Mouse (Mus musculus) hindbrain, postnatal 0 days (tissue): ENCODE results near the gene Arhgef39. TPM values are rescaled to one million over a fixed set of nuclear protein-coding genes. Genes with fewer than 3 reads are reported as not detected.
A peak's percentile ranks its signal among the peaks of the same experiment; 100 is the strongest.

ENCODE experiments used
- ATAC-seq: fragments of 200-750 bp; cut with Nextera tagmentation; 2 replicates; pipeline ENCODE4 v1.8.0; 2017; ENCODE audit warnings: mild to moderate bottlenecking, moderate TSS enrichment, moderate library complexity
- DNase-seq: peaks from one replicate; pipeline ENCODE4 v3.0.0-alpha.2; 2015; ENCODE audit warnings: low spot score
- H3K27ac ChIP-seq: fragments of 300-500 bp; sonication (generic); 2 replicates; pipeline ENCODE4 v1.5.1; 2014; ENCODE audit warnings: mild to moderate bottlenecking
- H3K27me3 ChIP-seq: fragments of 300-500 bp; sonication (generic); 2 replicates; pipeline ENCODE4 v1.6.1; 2014; ENCODE audit warnings: low read length, mixed read lengths; ENCODE audit not compliant: insufficient read depth
- H3K36me3 ChIP-seq: fragments of 300-500 bp; sonication (generic); 2 replicates; pipeline ENCODE4 v1.6.1; 2014; ENCODE audit warnings: low read length, mixed read lengths; ENCODE audit not compliant: insufficient read depth
- H3K4me1 ChIP-seq: fragments of 300-500 bp; sonication (generic); 2 replicates; pipeline ENCODE4 v1.6.1; 2014; ENCODE audit warnings: antibody characterized with exemption, low read length, mixed read lengths; ENCODE audit not compliant: insufficient read depth
- H3K4me2 ChIP-seq: fragments of 300-500 bp; sonication (generic); 2 replicates; pipeline ENCODE4 v1.6.1; 2014; ENCODE audit warnings: low read depth, mild to moderate bottlenecking, low read length, moderate library complexity, mixed read lengths
- H3K4me3 ChIP-seq: fragments of 300-500 bp; sonication (generic); 2 replicates; pipeline ENCODE4 v1.5.1; 2014; ENCODE audit warnings: low read length
- H3K9ac ChIP-seq: fragments of 300-500 bp; sonication (generic); replicated peaks from 2 replicates; pipeline ENCODE4 v1.6.1; 2014; ENCODE audit warnings: mild to moderate bottlenecking, low read length, moderate library complexity, mixed read lengths
- H3K9me3 ChIP-seq: fragments of 300-500 bp; sonication (generic); 2 replicates; pipeline ENCODE4 v1.6.1; 2016; ENCODE audit warnings: low read length, mixed read lengths
- CTCF ChIP-seq: IDR thresholded peaks from 2 replicates; pipeline ENCODE4 v1.5.1; 2016; ENCODE audit warnings: antibody characterized with exemption, control low read depth, low read depth
- WGBS: fragments of 180-500 bp; shearing (Covaris S2); extraction: QIAGEN DNeasy Blood & Tissue Kit; methylation state at CpG from one replicate; pipeline ENCODE4 v1.1.7; 2014; 5-methylcytosine and 5-hydroxymethylcytosine counted together
- polyA plus RNA-seq: library from polyadenylated mRNA; unstranded; fragments of >200 nt; fragmentation: Nextera tagmentation; extraction: Ambion mirVana; gene quantifications from 2 replicates; pipeline ENCODE4 v1.2.1, GENCODE M21; 2015
- total RNA-seq: library from RNA; depleted of rRNA; stranded (reverse); fragments of >200 nt; gene quantifications from 2 replicates; pipeline ENCODE4 v1.2.3, GENCODE M21; 2014

Arhgef39 gene
- total and polyA plus RNA-seq, 2 experiments from 2014 or later = 4.5 to 6.9 TPM

- Histone ChIP-seq H3K9me3 (no peaks in the 10 kb centered on the region), H3K4me1 (0 out of 2 replicates have a peak, but pooled peaks cover 3% of the 10 kb centered on the region), H3K27me3 (no peaks in the 10 kb centered on the region), H3K27ac (no peak overlapping the region), H3K36me3 (no peaks in the 10 kb centered on the region), H3K4me3 (no peak overlapping the region), H3K9ac (no peak overlapping the region), H3K4me2 (no peak overlapping the region)
- ATAC-seq (no peak), DNase-seq (no peak)
- 76% methylated on average over 7 of the region's 7 CpGs for WGBS
- TF ChIP-seq CTCF = no peak
These were observed 17.5 kb downstream of the Arhgef39 start for GRCm38 (mm10) chr4:43481894-43482456.

GRCm38 (mm10) chr4:43480985-43481384, 18.5 kb downstream of the Arhgef39 start:
- no peak overlapping the region for H3K27ac ChIP-seq
- no peak for ATAC-seq
- DNase-seq = no peak
- 0 out of 2 replicates have a peak, but pooled peaks cover 3% of the 10 kb centered on the region for H3K4me1 ChIP-seq
- WGBS = 90% methylated on average over 5 of the region's 5 CpGs
- no peaks in the 10 kb centered on the region for H3K36me3 ChIP-seq
- no peak overlapping the region for H3K4me3 ChIP-seq
- no peak for TF ChIP-seq CTCF
- no peaks in the 10 kb centered on the region for H3K9me3 ChIP-seq
- no peak overlapping the region for H3K9ac ChIP-seq
- no peaks in the 10 kb centered on the region for H3K27me3 ChIP-seq
- no peak overlapping the region for H3K4me2 ChIP-seq

- no peaks in the 10 kb centered on the region for H3K27me3 ChIP-seq
- H3K27ac ChIP-seq = no peak overlapping the region
- H3K4me3 ChIP-seq = no peak overlapping the region
- TF ChIP-seq CTCF = peak; percentile 66
- H3K9ac ChIP-seq = no peak overlapping the region
- ATAC-seq (no peak), DNase-seq (peak; percentile 71)
- H3K4me1 ChIP-seq = 0 out of 2 replicates have a peak, but pooled peaks cover 3% of the 10 kb centered on the region
- no peak overlapping the region for H3K4me2 ChIP-seq
- no peaks in the 10 kb centered on the region for H3K36me3 ChIP-seq
- 54% methylated on average over 24 of the region's 24 CpGs for WGBS
- no peaks in the 10 kb centered on the region for H3K9me3 ChIP-seq
These were observed 20.3 kb downstream of the Arhgef39 start for GRCm38 (mm10) chr4:43478906-43479832.

GRCm38 (mm10) chr4:43478534-43478858, 21.0 kb downstream of the Arhgef39 start:
- WGBS = 51% methylated on average over 8 of the region's 8 CpGs
- H3K27me3 ChIP-seq = no peaks in the 10 kb centered on the region
- no peak for DNase-seq
- TF ChIP-seq CTCF = no peak
- H3K9ac ChIP-seq = no peak overlapping the region
- H3K9me3 ChIP-seq = no peaks in the 10 kb centered on the region
- no peak overlapping the region for H3K27ac ChIP-seq
- no peaks in the 10 kb centered on the region for H3K36me3 ChIP-seq
- H3K4me1 ChIP-seq = 0 out of 2 replicates have a peak, but pooled peaks cover 3% of the 10 kb centered on the region
- peak overlapping the region; percentile 42 for H3K4me2 ChIP-seq
- no peak for ATAC-seq
- peak overlapping the region; percentile 5; the same call in 1 of the 2 replicates for H3K4me3 ChIP-seq

GRCm38 (mm10) chr4:43477857-43478533, 21.5 kb downstream of the Arhgef39 start:
- WGBS = 23% methylated on average over 11 of the region's 11 CpGs
- H3K4me3 ChIP-seq = peak overlapping the region; percentile 5; the same call in 1 of the 2 replicates
- peak overlapping the region; percentile 42 for H3K4me2 ChIP-seq
- H3K27me3 ChIP-seq = no peaks in the 10 kb centered on the region
- ATAC-seq = peak; percentile 96
- no peak overlapping the region for H3K27ac ChIP-seq
- DNase-seq = peak; percentile 94
- TF ChIP-seq CTCF = peak; percentile 67
- no peak overlapping the region for H3K9ac ChIP-seq
- no peaks in the 10 kb centered on the region for H3K9me3 ChIP-seq
- 0 out of 2 replicates have a peak, but pooled peaks cover 3% of the 10 kb centered on the region for H3K4me1 ChIP-seq
- H3K36me3 ChIP-seq = no peaks in the 10 kb centered on the region

- H3K4me1 ChIP-seq = 0 out of 2 replicates have a peak, but pooled peaks cover 3% of the 10 kb centered on the region
- no peaks in the 10 kb centered on the region for H3K9me3 ChIP-seq
- H3K36me3 ChIP-seq = no peaks in the 10 kb centered on the region
- 79% methylated on average over 6 of the region's 6 CpGs for WGBS
- H3K27ac ChIP-seq = no peak overlapping the region
- H3K4me3 ChIP-seq = no peak overlapping the region
- TF ChIP-seq CTCF = peak; percentile 14; the same call in 1 of the 2 replicates
- no peaks in the 10 kb centered on the region for H3K27me3 ChIP-seq
- H3K9ac ChIP-seq = no peak overlapping the region
- H3K4me2 ChIP-seq = no peak overlapping the region
- DNase-seq (no peak), ATAC-seq (no peak)
These were observed 22.9 kb downstream of the Arhgef39 start for GRCm38 (mm10) chr4:43476604-43477003.
